Mouse (Mus musculus): ENCODE measurements around the gene Cdc42ep3. TPM values are rescaled to one million over a fixed set of nuclear protein-coding genes. Genes with fewer than 3 reads are reported as not detected.

Cdc42ep3 gene
- 31.7 and 36.6 TPM in 2 replicates for polyA plus RNA-seq (2015; fragmentation: Nextera tagmentation; extraction: Ambion mirVana)

DNA sequence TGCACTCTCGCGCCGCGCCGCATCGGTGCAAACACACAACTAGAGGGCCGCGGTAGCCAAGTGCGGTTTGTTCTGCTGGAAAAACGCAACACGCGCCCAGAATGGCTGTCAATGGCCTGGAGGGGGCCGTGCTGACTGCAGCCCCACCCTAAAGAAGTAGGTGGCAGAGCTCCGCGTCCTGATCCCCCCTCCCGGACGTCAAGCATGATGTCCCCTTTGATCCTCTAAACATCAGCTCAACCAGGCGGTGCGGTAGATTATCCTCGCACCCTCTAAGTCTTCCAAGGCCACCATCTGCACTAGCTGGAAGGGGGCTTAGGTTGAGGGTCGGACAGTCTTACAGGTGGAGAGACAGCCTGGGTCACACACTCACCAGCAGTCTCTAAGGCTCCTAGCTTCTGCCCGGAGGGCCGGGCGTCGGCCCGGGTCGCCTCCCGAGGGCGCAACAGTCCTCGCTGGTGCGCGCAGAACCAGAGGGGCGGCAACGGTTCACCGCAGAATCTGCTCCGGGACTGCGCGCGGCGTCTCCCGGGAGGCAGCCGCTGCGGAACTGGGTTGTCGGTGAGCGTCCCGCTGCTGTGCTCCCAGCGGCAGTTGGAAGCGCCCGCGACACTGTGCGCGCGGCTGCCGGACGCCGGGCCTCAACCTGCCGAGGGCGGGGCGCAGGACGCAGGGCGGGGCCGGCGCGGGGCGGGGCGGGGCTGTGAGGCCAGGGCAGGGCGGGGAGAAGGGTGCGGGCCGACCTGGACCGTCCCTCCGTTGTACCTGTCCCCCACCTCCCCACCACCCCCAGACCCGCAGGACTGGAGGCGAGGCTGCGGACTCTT is at the start of gene Cdc42ep3:
Gene Cdc42ep3 (minus strand): TSS at position 648 of the 827 bp plus-strand sequence.
- peak; percentile 88 for ATAC-seq
- peak within 1 kb of the TSS; percentile 90 for H3K9ac ChIP-seq (replicated peaks)
- H3K36me3 ChIP-seq, result no peaks in the 10 kb centered on the region
- peak within 1 kb of the TSS; percentile 82 for H3K4me3 ChIP-seq (replicated peaks)
- H3K27me3 ChIP-seq, result peaks cover 15% of the 10 kb centered on the region
- WGBS, result under 1% methylated on average over 55 of the region's 74 CpGs
- H3K9me3 ChIP-seq, result no peaks in the 10 kb centered on the region
- peaks cover 30% of the 10 kb centered on the region for H3K4me1 ChIP-seq (replicated peaks)
- peak within 1 kb of the TSS; percentile 86 for H3K4me2 ChIP-seq (replicated peaks)
- H3K27ac ChIP-seq, result peak within 1 kb of the TSS; percentile 92

DNA sequence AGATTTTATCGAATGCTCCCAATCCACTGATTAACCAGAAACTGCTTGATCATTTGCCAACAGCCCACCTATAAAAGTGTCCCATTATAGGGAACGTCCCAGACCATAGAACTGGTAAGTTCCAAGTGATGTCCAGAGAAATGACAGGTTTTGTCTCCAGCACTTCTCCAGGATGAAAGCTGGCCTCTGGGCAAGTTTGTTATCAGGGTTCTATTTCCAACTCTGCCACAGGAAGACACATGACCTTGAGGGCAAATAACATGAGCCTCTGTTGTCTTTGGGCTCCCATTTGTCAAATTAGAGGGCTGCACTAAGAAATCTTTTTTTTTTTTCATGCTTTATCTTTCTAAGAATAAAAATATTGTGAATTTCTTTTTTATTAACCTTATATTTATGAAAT is 45.5 kb upstream of the Cdc42ep3 start:
- WGBS, result 91% methylated on average over 2 of the region's 2 CpGs
- Histone ChIP-seq H3K4me2 (replicated peaks) (no peak overlapping the region), H3K9me3 (no peaks in the 10 kb centered on the region), H3K36me3 (no peaks in the 10 kb centered on the region), H3K27ac (no peak overlapping the region), H3K4me3 (replicated peaks) (no peak overlapping the region), H3K4me1 (replicated peaks) (no peaks in the 10 kb centered on the region), H3K27me3 (no peaks in the 10 kb centered on the region), H3K9ac (replicated peaks) (no peak overlapping the region)
- no peak for ATAC-seq

- Histone ChIP-seq H3K27ac (no peak overlapping the region), H3K27me3 (no peaks in the 10 kb centered on the region), H3K4me1 (replicated peaks) (no peaks in the 10 kb centered on the region), H3K9me3 (no peaks in the 10 kb centered on the region), H3K4me3 (replicated peaks) (no peak overlapping the region), H3K36me3 (no peaks in the 10 kb centered on the region), H3K9ac (replicated peaks) (no peak overlapping the region), H3K4me2 (replicated peaks) (no peak overlapping the region)
- ATAC-seq, result no peak
- WGBS, result 72% methylated on average over 3 of the region's 3 CpGs
These were observed 43.5 kb upstream of the Cdc42ep3 start for GRCm38 (mm10) chr17:79398416-79398815.

DNA sequence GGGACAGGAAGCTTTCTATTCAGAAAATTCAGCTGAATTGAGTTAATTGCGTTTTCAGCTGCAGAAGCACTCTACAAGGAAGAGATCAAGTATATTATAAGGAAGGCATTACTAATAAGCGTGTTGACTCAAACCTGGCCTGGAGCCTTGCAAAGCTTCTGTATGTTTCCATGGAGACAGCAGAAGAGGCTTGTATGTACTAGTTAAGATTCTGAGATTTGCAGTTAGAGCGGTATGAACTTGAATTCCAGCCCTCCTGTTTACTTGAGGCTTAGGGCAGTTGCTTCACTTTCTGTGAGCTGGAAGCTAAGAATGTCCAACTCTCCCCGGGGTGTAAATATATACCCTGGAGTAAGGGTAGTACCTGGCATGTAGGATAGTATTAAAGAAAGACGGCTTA is 39.9 kb upstream of the Cdc42ep3 start:
- Histone ChIP-seq H3K9ac (replicated peaks) (no peak overlapping the region), H3K4me3 (replicated peaks) (no peak overlapping the region), H3K9me3 (no peaks in the 10 kb centered on the region), H3K27me3 (no peaks in the 10 kb centered on the region), H3K4me1 (replicated peaks) (no peaks in the 10 kb centered on the region), H3K36me3 (no peaks in the 10 kb centered on the region), H3K27ac (no peak overlapping the region), H3K4me2 (replicated peaks) (no peak overlapping the region)
- 79% methylated on average over 5 of the region's 5 CpGs for WGBS
- no peak for ATAC-seq

- Histone ChIP-seq H3K36me3 (no peaks in the 10 kb centered on the region), H3K4me1 (replicated peaks) (no peaks in the 10 kb centered on the region), H3K27ac (no peak overlapping the region), H3K27me3 (no peaks in the 10 kb centered on the region), H3K9me3 (no peaks in the 10 kb centered on the region), H3K9ac (replicated peaks) (no peak overlapping the region), H3K4me2 (replicated peaks) (no peak overlapping the region), H3K4me3 (replicated peaks) (no peak overlapping the region)
- ATAC-seq, result no peak
- 85% methylated on average over 7 of the region's 7 CpGs for WGBS
These were observed 39.0 kb upstream of the Cdc42ep3 start for GRCm38 (mm10) chr17:79393886-79394285.

DNA sequence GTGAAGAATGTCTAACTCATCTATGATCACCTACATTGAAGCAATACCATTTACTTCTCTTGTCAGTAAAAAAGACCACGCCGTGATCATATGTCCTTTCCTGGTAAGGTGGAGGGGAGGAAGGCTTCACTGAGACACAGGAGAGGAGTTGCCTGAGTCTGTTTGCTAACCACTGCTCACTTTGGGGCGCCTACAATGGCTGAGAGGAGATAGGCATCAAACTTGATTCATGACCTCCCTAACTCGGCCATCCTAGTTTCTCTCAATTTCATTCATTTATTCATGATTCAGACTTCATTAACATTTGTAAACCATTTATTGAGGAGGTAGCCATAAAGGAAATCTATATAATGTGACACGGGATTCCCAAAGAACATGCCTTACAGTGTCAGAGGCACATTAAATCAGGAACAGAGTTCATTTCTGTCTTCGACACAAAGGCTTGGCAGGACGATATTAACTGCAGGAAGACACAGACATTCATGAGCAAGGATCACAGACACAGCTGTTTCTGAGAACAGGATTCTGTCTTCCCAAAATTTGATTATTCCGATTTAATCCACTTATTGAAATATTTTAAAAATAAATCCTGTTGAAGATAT is 32.7 kb upstream of the Cdc42ep3 start:
- 69% methylated on average over 8 of the region's 8 CpGs for WGBS
- no peak overlapping the region for H3K4me2 ChIP-seq (replicated peaks)
- no peaks in the 10 kb centered on the region for H3K9me3 ChIP-seq
- no peaks in the 10 kb centered on the region for H3K36me3 ChIP-seq
- no peak for ATAC-seq
- no peak overlapping the region for H3K4me3 ChIP-seq (replicated peaks)
- no peak overlapping the region for H3K27ac ChIP-seq
- H3K9ac ChIP-seq (replicated peaks), result no peak overlapping the region
- no peaks in the 10 kb centered on the region for H3K27me3 ChIP-seq
- H3K4me1 ChIP-seq (replicated peaks), result no peaks in the 10 kb centered on the region

- Histone ChIP-seq H3K27ac (no peak overlapping the region), H3K4me2 (replicated peaks) (no peak overlapping the region), H3K9me3 (no peaks in the 10 kb centered on the region), H3K4me3 (replicated peaks) (no peak overlapping the region), H3K27me3 (no peaks in the 10 kb centered on the region), H3K9ac (replicated peaks) (no peak overlapping the region), H3K4me1 (replicated peaks) (no peaks in the 10 kb centered on the region), H3K36me3 (no peaks in the 10 kb centered on the region)
- ATAC-seq, result no peak
- WGBS, result 77% methylated on average over 3 of the region's 3 CpGs
These were observed 26.6 kb upstream of the Cdc42ep3 start for GRCm38 (mm10) chr17:79381485-79381884.

- 80% methylated on average over 5 of the region's 5 CpGs for WGBS
- no peak overlapping the region for H3K27ac ChIP-seq
- no peak overlapping the region for H3K9ac ChIP-seq (replicated peaks)
- H3K9me3 ChIP-seq, result no peaks in the 10 kb centered on the region
- no peak for ATAC-seq
- H3K4me1 ChIP-seq (replicated peaks), result no peaks in the 10 kb centered on the region
- no peak overlapping the region for H3K4me3 ChIP-seq (replicated peaks)
- no peak overlapping the region for H3K4me2 ChIP-seq (replicated peaks)
- no peaks in the 10 kb centered on the region for H3K27me3 ChIP-seq
- no peaks in the 10 kb centered on the region for H3K36me3 ChIP-seq
These were observed 24.3 kb upstream of the Cdc42ep3 start for GRCm38 (mm10) chr17:79379191-79379590.

GRCm38 (mm10) chr17:79376434-79377210 is 21.7 kb upstream of the Cdc42ep3 start:
- Histone ChIP-seq H3K27me3 (no peaks in the 10 kb centered on the region), H3K4me2 (replicated peaks) (no peak overlapping the region), H3K4me1 (replicated peaks) (no peaks in the 10 kb centered on the region), H3K9me3 (no peaks in the 10 kb centered on the region), H3K36me3 (no peaks in the 10 kb centered on the region), H3K9ac (replicated peaks) (no peak overlapping the region), H3K4me3 (replicated peaks) (no peak overlapping the region), H3K27ac (no peak overlapping the region)
- 59% methylated on average over 6 of the region's 6 CpGs for WGBS
- no peak for ATAC-seq

DNA sequence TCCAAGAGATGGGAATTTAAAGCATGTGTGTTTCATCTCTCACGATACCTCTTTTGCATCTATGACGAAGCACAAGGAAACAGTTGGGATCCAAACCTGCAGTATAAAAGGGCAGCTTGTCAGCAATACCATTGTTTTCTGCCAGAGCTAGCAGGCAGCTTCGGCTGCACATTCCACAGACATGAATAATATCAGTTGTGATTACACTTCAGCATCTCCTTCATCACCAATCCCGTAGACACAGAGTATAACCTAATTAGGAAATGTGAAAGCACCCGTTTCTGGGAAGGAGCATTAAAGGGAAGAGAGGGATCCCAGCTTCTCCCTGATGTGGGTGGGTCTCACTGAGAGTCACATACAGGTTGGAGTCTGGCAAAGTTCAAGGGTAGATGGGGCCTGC is 18.1 kb upstream of the Cdc42ep3 start:
- Histone ChIP-seq H3K9ac (replicated peaks) (no peak overlapping the region), H3K36me3 (no peaks in the 10 kb centered on the region), H3K4me2 (replicated peaks) (no peak overlapping the region), H3K4me3 (replicated peaks) (no peak overlapping the region), H3K9me3 (no peaks in the 10 kb centered on the region), H3K27me3 (no peaks in the 10 kb centered on the region), H3K27ac (no peak overlapping the region), H3K4me1 (replicated peaks) (no peaks in the 10 kb centered on the region)
- no peak for ATAC-seq
- WGBS, result 86% methylated on average over 5 of the region's 5 CpGs

DNA sequence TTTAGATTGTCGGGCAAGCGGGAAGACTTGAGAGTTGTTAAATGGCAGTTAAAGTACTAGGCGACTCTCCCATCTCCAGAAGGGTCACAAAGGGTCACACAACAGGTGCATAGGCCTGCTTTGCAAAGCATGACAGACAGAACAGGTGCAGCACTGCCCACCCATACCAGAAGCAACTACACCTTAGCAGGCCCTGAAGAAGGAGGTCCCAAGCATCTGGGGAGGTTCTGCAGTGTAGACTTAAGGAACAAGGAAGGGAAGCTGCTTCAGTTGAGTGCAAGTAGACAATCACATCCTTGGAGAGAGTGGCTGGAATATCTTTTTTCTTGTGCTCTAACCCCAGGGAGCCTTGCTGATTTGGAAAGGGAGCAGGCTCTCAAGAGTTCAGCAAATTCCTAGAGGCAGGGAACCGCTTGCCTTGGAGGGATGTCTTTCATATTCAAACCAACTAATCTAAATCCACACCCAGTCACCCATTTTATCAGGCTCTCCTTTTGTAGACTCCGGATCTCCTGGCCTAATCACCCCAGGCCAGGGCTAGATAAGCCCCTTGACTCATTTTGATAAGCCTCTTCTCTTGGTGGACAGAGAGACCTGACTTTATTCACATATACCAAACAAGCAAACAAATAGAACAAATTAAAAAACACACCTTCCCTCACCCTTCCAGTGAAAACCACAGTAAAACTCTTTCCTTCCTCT is 10.0 kb upstream of the Cdc42ep3 start:
- no peak overlapping the region for H3K4me2 ChIP-seq (replicated peaks)
- no peak; the same call in 1 of the 2 replicates for ATAC-seq
- no peaks in the 10 kb centered on the region for H3K27me3 ChIP-seq
- H3K4me3 ChIP-seq (replicated peaks), result no peak overlapping the region
- WGBS, result 35% methylated on average over 5 of the region's 5 CpGs
- H3K36me3 ChIP-seq, result no peaks in the 10 kb centered on the region
- H3K9ac ChIP-seq (replicated peaks), result no peak overlapping the region
- H3K9me3 ChIP-seq, result no peaks in the 10 kb centered on the region
- no peaks in the 10 kb centered on the region for H3K4me1 ChIP-seq (replicated peaks)
- H3K27ac ChIP-seq, result no peak overlapping the region

All from midbrain, embryonic 13.5 days (tissue).